Mouse (Mus musculus) heart, postnatal 10 days (tissue): ENCODE data around the gene Cdk13. TPM values are rescaled to one million over a fixed set of nuclear protein-coding genes. Genes with fewer than 3 reads are reported as not detected.

ENCODE experiments used
- DNase-seq, 2 experiments: peaks; one replicate each; pipeline ENCODE4 v3.0.0; 2021
- intact Hi-C: fragments of 180-260 bp; cut with DNase I; formaldehyde crosslinking; loops from one replicate; pipeline ENCODE4 v1.15.1; 2025
- total RNA-seq, 2 experiments: library from RNA; stranded (reverse); gene quantifications; 2 replicates each; pipeline ENCODE4 v1.2.3; 2021

Gene Cdk13
- total RNA-seq, result 10 to 100 TPM; 35.3 to 35.4 TPM

GRCm38 (mm10) chr13:17804909-17805613 lies at the start of gene Cdk13:
Cdk13 (minus strand) TSS chr13:17805097.
- intact Hi-C loops, result loop anchor here (1.0 to 2.0 kb wide), 2 partner anchors 110 to 139 kb away; partner anchors contain the start of genes Mplkip, Rala and Sugct
- DNase-seq, result peak; percentile 99

DNA sequence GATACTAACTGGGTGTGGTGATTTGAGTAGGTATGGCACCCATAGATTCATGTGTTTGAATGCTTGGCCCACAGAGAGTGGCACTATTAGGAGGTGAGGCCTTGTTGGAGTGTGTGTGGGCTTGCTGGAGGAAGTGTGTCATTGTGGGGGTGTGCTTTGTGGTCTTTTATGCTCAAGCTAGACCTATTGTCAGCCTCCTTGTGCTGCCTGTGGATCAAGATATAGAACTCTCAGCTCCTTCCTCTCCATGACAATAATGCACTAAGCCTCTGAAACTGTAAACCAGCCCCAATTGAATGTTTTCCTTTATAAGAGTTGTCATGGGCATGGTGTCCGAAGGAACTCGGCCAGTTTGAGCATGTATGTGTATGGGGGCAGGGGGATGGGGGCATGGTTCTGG lies 38.4 kb upstream of the Cdk13 start:
- DNase-seq, result no peak
- intact Hi-C loops, result no loop called here

DNA sequence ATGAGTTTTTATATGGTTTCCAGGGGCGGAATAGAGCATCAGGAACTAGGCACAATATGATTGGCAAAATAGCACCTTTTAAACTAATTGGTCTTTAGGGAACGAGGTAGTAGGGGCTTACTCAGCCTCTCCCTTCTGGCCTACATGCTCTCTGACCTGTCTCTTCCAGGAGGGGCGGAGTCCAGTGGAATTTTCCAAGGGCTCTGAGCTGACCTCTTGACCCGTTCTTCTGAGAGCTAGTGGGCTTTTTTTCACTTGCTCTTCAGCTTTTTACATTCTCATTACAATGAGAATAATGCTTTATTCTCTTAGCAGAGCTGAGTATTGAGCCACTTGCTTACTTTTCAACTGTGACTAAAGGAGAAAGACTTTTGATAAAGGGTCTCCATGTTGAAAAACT lies 37.9 kb upstream of the Cdk13 start:
- intact Hi-C loops, result no loop called here
- DNase-seq, result no peak

DNA sequence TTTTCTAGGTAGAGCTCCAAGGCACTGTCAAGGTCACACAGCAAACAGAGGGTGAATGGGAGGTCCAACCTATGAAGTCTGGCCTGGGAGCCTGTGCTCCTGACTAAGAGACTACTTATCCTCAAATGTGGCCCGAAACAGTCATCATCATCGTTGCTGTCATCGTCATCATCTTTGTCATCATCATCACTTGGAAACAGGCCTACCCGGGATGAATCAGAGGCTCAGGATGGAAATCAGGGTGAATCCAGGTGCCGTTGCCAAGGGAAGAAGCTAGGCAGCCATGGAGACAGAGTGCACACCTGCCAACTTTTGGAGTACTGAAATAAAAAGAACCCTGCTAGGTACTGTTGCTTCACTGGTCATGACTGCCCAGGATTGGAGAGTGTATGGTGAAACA lies 34.2 kb upstream of the Cdk13 start:
- no peak for DNase-seq
- intact Hi-C loops, result loop anchor here (5.0 kb wide), 2 partner anchors 218 to 333 kb away; no protein-coding TSS in a partner anchor

DNA sequence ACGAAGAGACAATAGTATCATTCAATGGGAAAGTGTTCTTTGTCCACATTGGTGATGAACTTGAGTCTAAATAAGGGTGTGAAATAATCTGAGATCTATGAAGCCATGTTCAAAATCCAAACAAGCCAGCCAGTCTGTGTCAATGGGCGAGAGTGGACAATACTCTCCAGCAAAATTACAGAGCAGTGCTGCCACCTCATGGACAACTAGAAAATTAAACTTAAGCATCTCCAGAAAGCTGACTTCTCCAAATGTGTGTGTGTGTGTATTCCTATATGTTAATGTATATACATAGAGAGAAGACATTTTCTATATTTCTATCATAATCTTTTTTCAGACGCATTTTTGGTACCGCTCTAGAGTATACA lies 33.6 kb upstream of the Cdk13 start:
- intact Hi-C loops, result loop anchor here (1.0 to 5.0 kb wide), 3 partner anchors 92 to 334 kb away; no protein-coding TSS in a partner anchor
- DNase-seq, result peak; percentile 73 to 88

- intact Hi-C loops, result loop anchor here (1.0 to 5.0 kb wide), 5 partner anchors 92 to 971 kb away; no protein-coding TSS in a partner anchor
- peak; percentile 22 to 63 for DNase-seq
Measured at GRCm38 (mm10) chr13:17837610-17838483, 33.0 kb upstream of the Cdk13 start.

- DNase-seq, result no peak
- intact Hi-C loops, result loop anchor here (1.0 to 5.0 kb wide), 4 partner anchors 147 to 972 kb away; no protein-coding TSS in a partner anchor
Measured at GRCm38 (mm10) chr13:17836808-17837207, 31.9 kb upstream of the Cdk13 start.

DNA sequence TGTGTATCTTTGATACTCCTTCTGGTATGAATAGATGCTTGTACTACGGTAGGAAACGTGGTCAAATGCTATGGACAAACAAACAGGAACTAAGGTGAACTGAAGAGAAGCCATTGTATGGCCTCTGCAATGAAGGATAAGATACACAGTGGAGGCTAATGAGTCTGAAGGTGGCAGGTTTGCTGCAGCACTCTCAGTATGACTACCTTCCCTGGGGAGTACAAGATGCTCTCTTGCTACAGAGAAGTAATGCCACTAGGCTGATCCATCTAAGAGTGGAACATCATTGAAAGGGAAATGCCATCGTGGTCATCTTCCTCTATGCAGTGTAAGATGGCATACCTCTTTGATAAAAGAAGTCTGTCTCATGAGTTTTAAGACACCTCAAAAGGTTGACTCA lies 28.0 kb upstream of the Cdk13 start:
- intact Hi-C loops, result no loop called here
- no peak for DNase-seq

DNA sequence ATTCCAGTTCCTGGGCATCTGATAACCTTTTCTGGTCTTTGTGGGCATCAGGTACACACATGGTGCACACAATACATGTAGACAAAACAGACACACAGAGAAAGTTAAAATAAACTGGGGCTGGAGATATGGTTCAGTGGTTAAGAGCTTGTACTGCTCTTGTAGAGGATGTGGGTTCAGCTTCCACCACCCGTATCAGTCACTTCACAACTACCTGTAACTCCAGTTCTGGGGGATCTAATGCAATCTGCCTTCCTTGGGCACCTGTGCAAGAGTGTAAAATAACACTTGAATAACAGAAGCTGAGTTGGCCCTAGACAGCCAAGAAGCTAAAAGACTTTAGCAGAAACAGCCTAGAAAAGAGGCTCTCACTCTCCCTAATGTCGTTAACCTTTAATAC lies 12.3 kb upstream of the Cdk13 start:
- DNase-seq, result no peak
- intact Hi-C loops, result no loop called here

DNA sequence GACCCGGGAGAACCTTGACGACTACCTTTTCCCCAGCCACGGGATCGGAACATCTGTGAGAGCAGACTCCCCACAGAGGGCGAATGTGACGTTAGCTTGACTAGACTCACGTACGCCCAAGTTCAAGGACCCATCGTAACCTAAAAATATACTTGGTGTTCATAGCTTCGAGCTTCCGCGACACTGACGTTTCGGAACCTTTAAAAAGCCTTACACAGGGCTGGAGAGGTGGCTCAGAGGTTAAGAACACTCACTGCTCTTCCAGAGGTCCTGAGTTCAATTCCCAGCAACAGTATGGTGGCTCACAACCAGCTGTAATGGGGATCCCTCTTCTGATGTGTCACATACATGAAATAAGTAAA lies 698 bp upstream of the Cdk13 start:
- intact Hi-C loops, result loop anchor here (1.0 to 2.0 kb wide), 2 partner anchors 111 to 139 kb away; partner anchors contain the start of genes Mplkip, Rala and Sugct
- no peak for DNase-seq

- DNase-seq, result peak; percentile 58 to 67
- intact Hi-C loops, result loop anchor here (2.0 kb wide), 1 partner anchor 109 kb away; the partner anchor contains the start of genes Mplkip and Sugct
Measured at GRCm38 (mm10) chr13:17804058-17804841, 647 bp downstream of the Cdk13 start.

- intact Hi-C loops, result loop anchor here (1.0 to 2.0 kb wide), 2 partner anchors 57 to 109 kb away; partner anchors contain the start of genes Mplkip and Sugct
- peak; percentile 85 to 86 for DNase-seq
Measured at GRCm38 (mm10) chr13:17803331-17804057, 1.4 kb downstream of the Cdk13 start.

GRCm38 (mm10) chr13:17802880-17803279 lies 2.0 kb downstream of the Cdk13 start:
- intact Hi-C loops, result loop anchor here (1.0 kb wide), 1 partner anchor 57 kb away; no protein-coding TSS in a partner anchor
- DNase-seq, result no peak

GRCm38 (mm10) chr13:17799735-17800134 lies 5.2 kb downstream of the Cdk13 start:
- DNase-seq, result no peak
- intact Hi-C loops, result no loop called here

- DNase-seq, result no peak
- intact Hi-C loops, result no loop called here
Measured at GRCm38 (mm10) chr13:17795757-17796456, 9.0 kb downstream of the Cdk13 start.

DNA sequence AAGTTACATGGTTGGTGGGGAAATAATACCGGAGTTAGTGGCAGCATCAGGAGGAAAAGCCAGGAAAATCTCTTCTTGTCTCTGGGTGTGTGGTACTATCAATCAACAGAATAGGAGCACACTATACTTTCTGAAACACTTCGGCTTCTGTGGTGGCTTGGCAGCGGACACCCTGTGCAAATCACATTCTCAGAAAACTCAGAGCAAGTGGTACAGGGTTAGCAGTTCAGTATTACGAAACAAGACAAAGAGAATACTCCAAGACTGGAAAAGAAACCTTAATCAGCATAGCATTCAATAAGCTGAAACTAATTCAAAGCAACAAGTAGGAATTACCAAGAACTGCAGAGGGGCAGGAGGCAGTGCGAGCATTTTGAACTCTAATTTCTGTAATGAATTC lies 21.3 kb downstream of the Cdk13 start:
- intact Hi-C loops, result no loop called here

DNA sequence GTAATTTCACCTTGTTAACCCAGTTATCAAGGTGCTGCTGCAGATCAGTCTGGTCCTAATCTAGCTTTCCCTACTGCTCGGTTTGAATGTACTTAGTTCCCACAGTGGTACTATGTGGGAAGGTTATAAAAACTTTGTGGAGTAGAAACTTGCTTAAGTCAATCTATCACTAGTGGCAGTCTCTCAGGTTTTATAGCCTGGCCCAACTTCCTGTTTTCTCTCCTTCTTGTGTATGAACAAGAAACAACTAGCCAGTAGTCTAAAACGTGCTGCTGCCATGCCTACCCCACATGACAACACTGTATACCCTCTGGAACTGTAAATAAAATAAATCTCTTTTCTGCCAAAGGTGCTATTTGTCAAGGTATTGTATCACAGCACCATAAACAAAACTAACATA lies 25.0 kb downstream of the Cdk13 start:
- no peak for DNase-seq
- intact Hi-C loops, result no loop called here

More for the DNA sequence above, 21.3 kb downstream of the Cdk13 start:
- DNase-seq, result no peak

DNA sequence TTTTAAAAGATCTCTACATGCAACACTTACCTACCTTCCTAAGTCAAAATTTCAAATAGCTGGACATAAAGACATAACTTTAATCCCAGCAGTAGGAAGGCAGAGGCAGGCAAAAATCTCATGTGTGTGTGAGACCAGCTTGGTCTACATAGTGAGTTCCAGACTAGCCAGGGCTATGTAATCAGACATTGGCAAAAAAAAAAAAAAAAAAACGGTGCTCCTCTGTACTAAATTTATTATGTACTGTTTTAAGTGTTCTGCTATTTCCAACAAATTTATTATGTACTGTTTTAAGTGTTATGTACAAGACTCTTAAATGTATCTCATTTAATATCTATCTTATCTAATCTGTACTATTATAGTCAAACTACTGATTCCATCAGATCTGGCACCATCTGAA lies 28.6 kb downstream of the Cdk13 start:
- intact Hi-C loops, result no loop called here
- DNase-seq, result no peak

DNA sequence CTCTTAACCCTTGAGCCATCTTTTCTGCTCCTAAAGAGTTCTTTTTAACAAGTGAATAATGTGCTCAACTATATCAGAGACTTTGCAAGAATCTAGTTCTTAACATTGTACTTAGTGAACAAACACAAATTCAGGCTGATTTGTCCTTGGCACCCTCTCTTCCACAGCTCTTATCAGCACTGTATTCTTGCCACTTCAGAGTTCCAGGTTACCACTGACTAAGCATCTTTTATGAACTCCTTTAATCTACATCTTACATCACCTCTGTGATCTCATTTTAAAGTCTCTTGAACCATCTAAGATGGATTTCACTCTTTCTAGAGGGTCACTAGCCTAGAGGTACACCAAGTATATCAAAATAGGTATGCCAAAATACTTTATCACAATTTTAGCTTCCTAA lies 29.5 kb downstream of the Cdk13 start:
- DNase-seq, result no peak
- intact Hi-C loops, result no loop called here
